Mouse (Mus musculus) hindbrain, embryonic 14.5 days (tissue): ENCODE data around the gene Ffar4. TPM values are rescaled to one million over a fixed set of nuclear protein-coding genes. Genes with fewer than 3 reads are reported as not detected.

Experiments
- ATAC-seq: fragments of 200-750 bp; cut with Nextera tagmentation; 2 replicates; pipeline ENCODE4 v1.8.0; 2017; ENCODE audit warnings: moderate number of reproducible peaks, mild to moderate bottlenecking, moderate TSS enrichment, moderate library complexity; ENCODE audit not compliant: low FRiP score
- DNase-seq: peaks from one replicate; pipeline ENCODE4 v3.0.0-alpha.2; 2015; ENCODE audit warnings: low spot score
- H3K27ac ChIP-seq: fragments of 300-500 bp; sonication (generic); 2 replicates; pipeline ENCODE4 v1.5.1; 2014; ENCODE audit warnings: mild to moderate bottlenecking, moderate library complexity
- H3K27me3 ChIP-seq: fragments of 300-500 bp; sonication (generic); 2 replicates; pipeline ENCODE4 v1.6.1; 2014; ENCODE audit warnings: mild to moderate bottlenecking, low read length, mixed read lengths; ENCODE audit not compliant: control insufficient read depth, insufficient read depth
- H3K36me3 ChIP-seq: fragments of 300-500 bp; sonication (generic); replicated peaks from 2 replicates; pipeline ENCODE4 v1.6.1; 2014; ENCODE audit not compliant: control insufficient read depth, insufficient read depth
- H3K4me1 ChIP-seq: fragments of 300-500 bp; sonication (generic); replicated peaks from 2 replicates; pipeline ENCODE4 v1.6.1; 2014; ENCODE audit warnings: antibody characterized with exemption, low read length, mixed read lengths; ENCODE audit not compliant: control insufficient read depth, insufficient read depth
- H3K4me2 ChIP-seq: fragments of 300-500 bp; sonication (generic); replicated peaks from 2 replicates; pipeline ENCODE4 v1.6.1; 2014; ENCODE audit warnings: mild to moderate bottlenecking, moderate library complexity
- H3K4me3 ChIP-seq: fragments of 300-500 bp; sonication (generic); replicated peaks from 2 replicates; pipeline ENCODE4 v1.5.1; 2014; ENCODE audit warnings: mild to moderate bottlenecking, low read length
- H3K9ac ChIP-seq: fragments of 300-500 bp; sonication (generic); 2 replicates; pipeline ENCODE4 v1.6.1; 2014
- H3K9me3 ChIP-seq: fragments of 300-500 bp; sonication (generic); 2 replicates; pipeline ENCODE4 v1.6.1; 2016; ENCODE audit warnings: low read length; ENCODE audit not compliant: control insufficient read depth
- WGBS: fragments of 180-500 bp; shearing (Covaris S2); extraction: QIAGEN DNeasy Blood & Tissue Kit; methylation state at CpG from one replicate; pipeline ENCODE4 v1.1.7; 2014; 5-methylcytosine and 5-hydroxymethylcytosine counted together
- polyA plus RNA-seq: library from polyadenylated mRNA; unstranded; fragments of >200 nt; fragmentation: Nextera tagmentation; extraction: Ambion mirVana; gene quantifications from 2 replicates; pipeline ENCODE4 v1.2.1, GENCODE M21; 2014

The Ffar4 gene
- polyA plus RNA-seq, 1 experiment from 2014 or later: not detected

DNA sequence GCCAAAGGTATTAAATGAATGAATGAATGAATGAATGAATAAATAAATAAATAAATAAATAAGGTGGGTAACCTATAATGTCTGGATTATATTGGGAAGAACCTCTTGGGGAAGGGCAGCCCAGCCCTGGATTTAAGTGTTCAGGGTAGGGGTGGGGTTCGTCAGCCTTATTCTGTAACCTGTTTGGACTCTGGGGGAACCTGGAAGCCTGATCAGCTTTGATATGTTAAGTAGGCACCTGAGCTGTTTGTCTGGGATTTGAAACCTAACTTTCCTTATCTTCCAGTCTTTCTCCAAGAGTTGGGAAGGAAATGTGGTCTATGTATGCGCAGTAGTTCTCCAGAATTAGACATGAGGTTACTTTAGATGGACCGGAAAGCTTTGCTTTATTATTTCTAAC lies 33.7 kb upstream of the Ffar4 start:
- H3K4me1 ChIP-seq: no peaks in the 10 kb centered on the region
- H3K27me3 ChIP-seq: no peaks in the 10 kb centered on the region
- no peak overlapping the region for H3K4me3 ChIP-seq
- ATAC-seq (no peak), DNase-seq (no peak)
- H3K36me3 ChIP-seq: peaks cover 6% of the 10 kb centered on the region; the same call in 1 of the 2 replicates
- WGBS: 95% methylated on average over 3 of the region's 3 CpGs
- no peak overlapping the region for H3K4me2 ChIP-seq
- no peak overlapping the region for H3K9ac ChIP-seq
- H3K27ac ChIP-seq: no peak overlapping the region
- no peaks in the 10 kb centered on the region for H3K9me3 ChIP-seq

DNA sequence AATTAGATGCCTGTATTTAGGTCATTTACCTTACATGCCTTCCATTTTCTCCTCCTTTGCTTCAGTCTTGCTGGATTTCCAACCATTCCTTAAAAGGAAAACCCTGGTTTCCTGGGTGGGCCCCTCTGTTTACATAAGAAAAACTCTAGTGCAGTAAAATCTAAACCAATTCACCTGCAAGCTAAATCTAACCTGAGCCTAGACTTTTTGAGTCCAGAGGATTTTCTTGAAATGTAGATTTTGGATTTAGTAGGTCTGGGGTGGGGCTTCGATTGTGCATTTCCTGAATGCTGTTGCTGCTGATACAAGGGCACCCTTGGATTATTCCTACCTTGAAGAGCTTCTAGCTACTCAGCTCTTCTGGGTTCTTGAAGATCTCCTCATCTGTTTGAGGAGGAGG lies 32.8 kb upstream of the Ffar4 start:
- H3K4me1 ChIP-seq: no peaks in the 10 kb centered on the region
- H3K4me2 ChIP-seq: no peak overlapping the region
- WGBS: 94% methylated on average over 1 of the region's 1 CpGs
- H3K9ac ChIP-seq: no peak overlapping the region
- H3K36me3 ChIP-seq: peaks cover 6% of the 10 kb centered on the region; the same call in 1 of the 2 replicates
- ATAC-seq (no peak), DNase-seq (no peak)
- H3K27ac ChIP-seq: no peak overlapping the region
- H3K4me3 ChIP-seq: no peak overlapping the region
- H3K27me3 ChIP-seq: no peaks in the 10 kb centered on the region
- no peaks in the 10 kb centered on the region for H3K9me3 ChIP-seq

DNA sequence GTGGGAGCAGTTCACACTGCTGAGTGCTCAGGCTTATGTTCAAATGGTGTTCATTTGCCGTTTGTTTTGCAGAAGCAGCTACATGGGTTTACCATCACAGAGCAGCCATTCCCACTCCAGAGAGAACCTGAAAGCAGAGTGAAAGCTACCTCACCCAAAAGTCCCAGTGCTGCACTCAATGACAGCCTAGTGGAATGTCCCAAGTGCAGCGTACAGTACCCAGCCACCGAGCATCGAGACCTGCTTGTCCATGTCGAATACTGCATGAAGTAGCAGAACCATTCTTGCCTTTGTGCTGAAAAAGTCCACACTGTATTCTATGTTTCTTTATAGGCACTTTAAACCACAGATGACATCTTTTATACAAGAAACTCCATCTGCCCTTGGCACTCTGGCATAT lies 23.6 kb upstream of the Ffar4 start:
- H3K4me1 ChIP-seq: no peaks in the 10 kb centered on the region
- no peak overlapping the region for H3K27ac ChIP-seq
- H3K4me3 ChIP-seq: no peak overlapping the region
- no peak overlapping the region for H3K9ac ChIP-seq
- no peaks in the 10 kb centered on the region for H3K9me3 ChIP-seq
- H3K36me3 ChIP-seq: peaks cover 14% of the 10 kb centered on the region
- no peaks in the 10 kb centered on the region for H3K27me3 ChIP-seq
- H3K4me2 ChIP-seq: no peak overlapping the region
- WGBS: 95% methylated on average over 5 of the region's 5 CpGs
- DNase-seq (no peak), ATAC-seq (no peak)

DNA sequence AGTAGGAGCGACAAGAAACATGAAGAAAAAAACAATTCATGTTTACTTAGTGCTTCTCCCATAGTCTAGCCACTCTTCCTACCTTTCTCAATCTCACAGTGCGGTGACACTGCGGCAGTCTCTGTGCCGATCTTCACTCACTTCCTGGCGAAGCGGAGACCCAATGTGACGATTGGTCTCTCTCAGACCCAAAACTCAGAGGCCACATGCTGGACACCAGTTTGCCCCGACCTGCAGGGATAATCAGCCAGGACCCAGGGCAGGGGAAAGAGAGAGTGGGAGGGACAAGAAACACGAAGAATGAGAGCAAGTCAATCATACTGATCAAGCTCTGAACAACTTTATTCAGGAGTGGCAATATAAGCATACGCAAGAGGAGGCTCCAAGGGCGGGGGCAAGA lies 21.8 kb upstream of the Ffar4 start:
- no peaks in the 10 kb centered on the region for H3K4me1 ChIP-seq
- WGBS: 84% methylated on average over 11 of the region's 11 CpGs
- no peak overlapping the region for H3K4me3 ChIP-seq
- no peak overlapping the region for H3K27ac ChIP-seq
- ATAC-seq: no peak
- no peak overlapping the region for H3K9ac ChIP-seq
- H3K4me2 ChIP-seq: no peak overlapping the region
- no peak for DNase-seq
- no peaks in the 10 kb centered on the region for H3K27me3 ChIP-seq
- no peaks in the 10 kb centered on the region for H3K9me3 ChIP-seq
- peaks cover 14% of the 10 kb centered on the region for H3K36me3 ChIP-seq

DNA sequence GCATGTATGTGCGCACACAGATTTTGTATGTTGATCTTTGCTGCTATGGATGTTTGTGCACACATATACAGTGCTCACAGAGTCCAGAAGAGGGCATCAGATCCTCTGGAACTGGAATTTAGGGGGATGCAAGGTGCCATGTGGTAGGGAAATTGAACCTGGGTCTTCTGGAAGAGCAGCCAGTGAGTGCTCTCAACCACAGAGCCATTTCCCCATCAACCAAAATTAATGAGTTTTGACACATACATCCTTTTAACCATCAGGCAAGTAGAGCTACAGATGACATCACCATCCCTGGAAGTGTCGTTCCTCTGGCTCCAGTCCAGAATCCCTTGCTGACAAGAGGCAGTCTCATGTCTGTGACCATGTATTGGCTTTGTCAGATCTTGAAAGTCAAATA lies 20.6 kb upstream of the Ffar4 start:
- no peak overlapping the region for H3K4me3 ChIP-seq
- DNase-seq (no peak), ATAC-seq (no peak)
- no peak overlapping the region for H3K4me2 ChIP-seq
- H3K27ac ChIP-seq: no peak overlapping the region
- H3K27me3 ChIP-seq: no peaks in the 10 kb centered on the region
- H3K4me1 ChIP-seq: no peaks in the 10 kb centered on the region
- H3K9me3 ChIP-seq: no peaks in the 10 kb centered on the region
- H3K36me3 ChIP-seq: peaks cover 14% of the 10 kb centered on the region
- no peak overlapping the region for H3K9ac ChIP-seq
- WGBS: 75% methylated on average over 2 of the region's 2 CpGs

DNA sequence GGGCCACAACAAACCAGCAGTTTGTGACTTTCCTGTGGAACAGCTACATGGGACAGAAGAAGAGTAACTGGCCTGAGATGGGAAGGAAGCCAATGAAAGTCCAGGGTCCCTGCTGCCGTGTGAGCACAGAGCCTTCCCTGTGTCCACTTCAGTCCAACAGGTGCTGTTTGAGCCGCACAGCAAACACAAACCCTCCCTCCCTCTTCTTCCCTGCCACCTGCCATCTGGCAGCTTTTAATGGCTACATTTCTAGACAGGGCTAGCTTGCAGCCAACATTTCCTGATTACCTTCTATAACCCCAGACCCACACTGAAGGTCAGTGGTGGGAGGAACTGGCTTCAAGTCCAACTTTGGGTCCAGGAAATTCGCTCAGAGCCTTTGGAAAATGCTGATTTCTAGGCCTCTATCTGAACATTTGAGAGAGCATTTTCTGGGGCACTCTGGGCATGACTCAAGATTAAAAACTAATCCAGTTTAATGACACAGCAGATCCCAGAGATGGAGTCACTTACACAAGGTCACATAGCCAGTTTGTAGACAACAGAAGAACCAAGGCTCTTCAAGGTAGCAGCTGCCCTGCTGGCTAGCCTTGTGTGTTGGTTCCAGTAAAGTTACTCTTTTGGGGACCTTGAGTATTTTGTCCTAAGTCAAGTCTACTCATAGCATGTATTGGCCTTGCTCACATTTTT lies 18.9 kb upstream of the Ffar4 start:
- no peak for ATAC-seq
- no peak for DNase-seq
- no peak overlapping the region for H3K4me2 ChIP-seq
- H3K9ac ChIP-seq: no peak overlapping the region
- no peaks in the 10 kb centered on the region for H3K9me3 ChIP-seq
- H3K27ac ChIP-seq: no peak overlapping the region
- 72% methylated on average over 3 of the region's 3 CpGs for WGBS
- no peak overlapping the region for H3K4me3 ChIP-seq
- no peaks in the 10 kb centered on the region for H3K27me3 ChIP-seq
- no peaks in the 10 kb centered on the region for H3K4me1 ChIP-seq
- H3K36me3 ChIP-seq: peaks cover 5% of the 10 kb centered on the region; the same call in 1 of the 2 replicates

DNA sequence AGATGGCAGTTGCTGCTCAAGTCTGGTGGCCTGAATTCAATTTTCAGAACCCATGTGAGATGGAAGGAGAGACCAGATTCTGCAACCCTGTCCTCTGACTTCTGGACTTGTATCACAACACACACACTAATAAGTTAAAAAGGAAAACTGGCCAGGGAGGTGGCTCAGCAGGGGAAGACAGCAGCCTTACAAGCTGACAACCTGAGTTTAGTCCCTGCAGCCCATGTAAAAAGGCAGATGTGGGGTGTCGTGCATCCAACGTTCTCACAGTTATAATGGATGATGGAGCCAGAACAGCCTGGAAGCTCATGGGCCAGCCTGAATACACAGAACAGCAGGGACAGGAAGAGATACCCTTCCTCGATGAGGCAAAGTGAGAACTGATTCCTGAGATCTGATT lies 15.5 kb upstream of the Ffar4 start:
- Histone ChIP-seq H3K27me3 (no peaks in the 10 kb centered on the region), H3K27ac (no peak overlapping the region), H3K4me2 (no peak overlapping the region), H3K36me3 (no peaks in the 10 kb centered on the region), H3K9me3 (no peaks in the 10 kb centered on the region), H3K4me3 (no peak overlapping the region), H3K4me1 (no peaks in the 10 kb centered on the region), H3K9ac (no peak overlapping the region)
- 75% methylated on average over 3 of the region's 3 CpGs for WGBS
- DNase-seq: no peak
- ATAC-seq: no peak

DNA sequence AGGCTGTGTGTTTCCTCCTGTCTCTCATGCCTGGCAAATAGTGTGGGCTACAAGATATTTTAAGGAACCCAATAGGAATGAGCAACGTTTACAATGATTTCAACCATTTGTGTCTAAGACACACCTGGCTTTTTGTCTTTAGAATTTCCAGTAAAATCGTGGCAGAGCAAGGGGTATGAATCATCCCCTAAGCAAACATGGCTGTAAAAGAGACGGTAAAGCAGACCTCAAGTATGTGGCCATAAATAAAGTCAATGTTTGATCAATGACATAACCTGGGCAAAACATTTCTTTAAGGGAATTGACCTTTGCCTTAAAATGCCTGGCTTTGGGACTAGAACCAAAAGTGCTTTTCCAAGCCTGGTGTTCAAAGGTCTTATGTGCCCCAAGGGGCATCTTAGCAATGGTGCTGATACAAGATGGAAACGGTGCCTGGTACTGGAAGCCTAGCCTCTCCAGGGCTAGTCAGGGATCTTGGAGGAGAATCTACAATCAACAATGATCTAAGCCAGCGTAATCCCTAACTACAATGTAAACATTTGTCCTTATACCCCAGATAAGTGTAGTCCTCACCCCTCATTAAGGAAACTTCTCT lies 13.8 kb upstream of the Ffar4 start:
- Histone ChIP-seq H3K9ac (no peak overlapping the region), H3K9me3 (no peaks in the 10 kb centered on the region), H3K27ac (no peak overlapping the region), H3K4me1 (no peaks in the 10 kb centered on the region), H3K4me2 (no peak overlapping the region), H3K4me3 (no peak overlapping the region), H3K36me3 (no peaks in the 10 kb centered on the region), H3K27me3 (no peaks in the 10 kb centered on the region)
- WGBS: 86% methylated on average over 5 of the region's 5 CpGs
- DNase-seq: no peak
- ATAC-seq: no peak

DNA sequence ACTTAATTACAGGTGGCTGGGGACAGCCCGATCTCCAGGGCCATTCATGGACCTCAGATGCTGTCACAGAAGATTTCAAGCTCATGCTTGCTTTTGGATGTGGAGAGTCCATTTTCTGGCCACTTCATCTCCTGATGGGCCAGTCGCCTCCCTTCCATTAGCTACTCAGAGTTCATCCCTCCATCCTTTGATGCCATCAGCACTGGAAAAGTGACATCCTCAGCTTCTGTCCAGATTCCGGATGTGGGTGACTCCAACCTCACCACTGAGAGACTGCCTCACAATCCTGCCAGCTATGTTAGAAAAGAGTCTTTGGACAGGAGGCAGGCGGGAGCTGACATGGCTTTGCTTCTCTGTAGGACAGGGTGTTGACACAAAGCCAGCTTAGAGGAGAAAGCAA lies 11.0 kb upstream of the Ffar4 start:
- 95% methylated on average over 4 of the region's 4 CpGs for WGBS
- no peaks in the 10 kb centered on the region for H3K9me3 ChIP-seq
- no peak overlapping the region for H3K27ac ChIP-seq
- no peaks in the 10 kb centered on the region for H3K27me3 ChIP-seq
- no peak overlapping the region for H3K9ac ChIP-seq
- H3K36me3 ChIP-seq: no peaks in the 10 kb centered on the region
- H3K4me2 ChIP-seq: no peak overlapping the region
- no peak for ATAC-seq
- H3K4me3 ChIP-seq: no peak overlapping the region
- no peaks in the 10 kb centered on the region for H3K4me1 ChIP-seq
- no peak for DNase-seq
